In the genomic region with DNA sequence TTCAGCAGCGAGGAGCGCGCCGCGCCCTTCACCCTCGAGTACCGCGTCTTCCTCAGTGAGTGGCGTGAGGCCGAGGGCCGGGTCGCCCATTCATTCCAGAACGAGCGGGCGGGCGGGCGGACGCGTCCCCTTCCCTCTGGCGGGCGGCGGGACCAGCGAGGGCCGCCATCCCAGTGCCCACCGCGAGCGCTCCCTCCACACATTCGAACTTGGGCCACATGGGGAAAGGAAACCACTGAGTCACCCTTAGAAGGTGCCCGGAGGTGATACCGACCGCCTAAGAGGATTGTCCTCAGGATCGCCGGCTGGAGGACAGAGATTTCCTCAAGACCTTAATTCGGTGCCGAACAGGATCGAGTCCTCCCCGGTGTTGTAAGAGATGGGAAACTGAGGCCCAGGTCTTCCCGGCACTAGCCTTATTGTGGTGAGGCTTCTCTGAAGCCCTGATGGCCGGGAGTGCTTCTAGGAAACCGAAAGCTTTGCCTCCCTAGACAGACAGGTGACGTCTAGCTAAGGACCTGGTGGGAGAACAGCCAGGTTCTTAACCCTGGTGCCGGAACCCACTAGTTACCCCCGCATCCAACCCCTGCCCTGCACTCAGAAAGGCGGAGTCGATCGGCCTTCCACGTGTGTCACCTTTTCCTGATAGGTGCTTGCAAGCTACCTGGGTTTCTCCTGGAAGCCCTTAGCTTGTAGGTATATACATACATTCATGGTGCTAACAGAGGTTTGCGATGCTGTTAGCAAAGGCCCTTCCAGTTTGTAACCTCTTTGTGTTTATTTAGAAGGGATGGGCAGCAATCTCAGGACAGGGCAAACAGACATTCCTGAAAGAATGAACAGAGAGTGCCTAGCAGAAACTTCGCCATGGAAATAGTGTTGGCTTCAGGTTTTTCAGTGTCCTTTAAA, we compare ENCODE assay signal across 8 mouse cellular contexts. TPM values are rescaled to one million over a fixed set of nuclear protein-coding genes. Genes with fewer than 3 reads are reported as not detected.
DNase-seq lines count a peak whose midpoint lies in the region; ATAC-seq and TF ChIP-seq lines count a peak whose summit lies in the region.

No protein-coding gene starts in this region.

- H3K9ac ChIP-seq in forebrain, embryonic 16.5 days (replicated peaks; ENCODE audit: low read depth, low read length), result peak overlapping the region; percentile 83
- peak overlapping the region; percentile 87 for H3K9ac ChIP-seq in limb, embryonic 11.5 days (ENCODE audit: low read length)
- peak overlapping the region; percentile 74 for H3K9ac ChIP-seq in midbrain, postnatal 0 days (replicated peaks; ENCODE audit: low read length, poor library complexity, severe bottlenecking)

- H3K27ac ChIP-seq in forebrain, embryonic 16.5 days (ENCODE audit: low read length), result peak overlapping the region; percentile 67
- H3K27ac ChIP-seq in limb, embryonic 11.5 days (replicated peaks; ENCODE audit: low read depth, low read length), result peak overlapping the region; percentile 75; the same call in 1 of the 2 replicates
- peak overlapping the region; percentile 74 for H3K27ac ChIP-seq in midbrain, postnatal 0 days (ENCODE audit: low read depth, low read length)

- 0 out of 2 replicates have a peak, but pooled peaks cover 3% of the 10 kb centered on the region for H3K4me1 ChIP-seq in lung, adult 2 months (ENCODE audit: control insufficient read depth, insufficient read depth, low read length)
- peaks cover 11% of the 10 kb centered on the region for H3K4me1 ChIP-seq in forebrain, embryonic 16.5 days (replicated peaks; ENCODE audit: control insufficient read depth, insufficient read depth, low read length)
- H3K4me1 ChIP-seq in limb, embryonic 11.5 days (ENCODE audit: control insufficient read depth, insufficient read depth, low read length), result peaks cover 3% of the 10 kb centered on the region; the same call in 1 of the 2 replicates
- peaks cover 6% of the 10 kb centered on the region; the same call in 1 of the 2 replicates for H3K4me1 ChIP-seq in midbrain, postnatal 0 days (ENCODE audit: insufficient read depth, low read length)

- H3K4me3 ChIP-seq in lung, adult 2 months (replicated peaks; ENCODE audit: extremely low read depth, low read depth, low read length), result peak overlapping the region; percentile 69
- peak overlapping the region; percentile 80 for H3K4me3 ChIP-seq in forebrain, embryonic 16.5 days (replicated peaks; ENCODE audit: low read length)
- H3K4me3 ChIP-seq in limb, embryonic 11.5 days (ENCODE audit: low read depth, low read length), result peak overlapping the region; percentile 87
- peak overlapping the region; percentile 77 for H3K4me3 ChIP-seq in midbrain, postnatal 0 days (ENCODE audit: low read depth, low read length)

- H3K27me3 ChIP-seq in forebrain, embryonic 16.5 days (replicated peaks; ENCODE audit: control insufficient read depth, insufficient read depth, low read length), result no peaks in the 10 kb centered on the region
- H3K27me3 ChIP-seq in limb, embryonic 11.5 days (ENCODE audit: control insufficient read depth, insufficient read depth, low read length), result no peaks in the 10 kb centered on the region
- H3K27me3 ChIP-seq in midbrain, postnatal 0 days (ENCODE audit: insufficient read depth, low read length), result no peaks in the 10 kb centered on the region

- DNase-seq in lung, adult 2 months, result peak; percentile 36
- no peak for DNase-seq in lung, adult 18-20 months
- DNase-seq in adipocyte (ENCODE audit: low spot score), result peak; percentile 24
- peak; percentile 43 for DNase-seq in limb, embryonic 11.5 days (ENCODE audit: low spot score)
- peak; percentile 12 for DNase-seq in midbrain, postnatal 0 days (ENCODE audit: low spot score)
- DNase-seq in frontal cortex, postnatal 36 days (ENCODE audit: low spot score in 2 of 2), result no peak
- no peak for DNase-seq in gastrocnemius, postnatal 36 days

- no peaks in the 10 kb centered on the region for H3K9me3 ChIP-seq in forebrain, embryonic 16.5 days (ENCODE audit: control insufficient read depth, low read length)
- no peaks in the 10 kb centered on the region for H3K9me3 ChIP-seq in limb, embryonic 11.5 days (ENCODE audit: control insufficient read depth, low read length)
- H3K9me3 ChIP-seq in midbrain, postnatal 0 days (ENCODE audit: low read length), result no peaks in the 10 kb centered on the region

- ATAC-seq in forebrain, embryonic 16.5 days, result peak; percentile 62
- ATAC-seq in limb, embryonic 11.5 days (ENCODE audit: insufficient number of reproducible peaks, low FRiP score, low TSS enrichment, low read depth), result peak; percentile 11; the same call in 1 of the 2 replicates
- ATAC-seq in midbrain, postnatal 0 days (ENCODE audit: low FRiP score), result peak; percentile 1; the same call in 1 of the 2 replicates

- 0 out of 2 replicates have a peak, but pooled peaks cover 3% of the 10 kb centered on the region for H3K36me3 ChIP-seq in forebrain, embryonic 16.5 days (ENCODE audit: control insufficient read depth, insufficient read depth)
- no peaks in the 10 kb centered on the region; the same call in 1 of the 2 replicates for H3K36me3 ChIP-seq in limb, embryonic 11.5 days (ENCODE audit: control insufficient read depth, insufficient read depth, low read length)
- 0 out of 2 replicates have a peak, but pooled peaks cover 4% of the 10 kb centered on the region for H3K36me3 ChIP-seq in midbrain, postnatal 0 days (ENCODE audit: insufficient read depth, low read length)

- TF ChIP-seq CTCF in lung, adult 2 months (IDR thresholded peaks at IDR 0.05; ENCODE audit: insufficient read depth, low read length), result no peak
- TF ChIP-seq CTCF in midbrain, postnatal 0 days (IDR thresholded peaks at IDR 0.05), result no peak; the same call in 1 of the 2 replicates

- intact Hi-C loops in gastrocnemius, postnatal 36 days (cut with DNase I), result loop anchor here (5.0 kb wide), 1 partner anchor 177 kb away; no protein-coding TSS in a partner anchor

- 1% methylated on average over 49 of the region's 49 CpGs for WGBS in lung, adult 2 months
- WGBS in forebrain, embryonic 16.5 days, result 1% methylated on average over 48 of the region's 49 CpGs
- WGBS in limb, embryonic 11.5 days, result under 1% methylated on average over 41 of the region's 49 CpGs
- 2% methylated on average over 44 of the region's 49 CpGs for whole genome bisulfite sequencing in midbrain, postnatal 0 days

- H3K4me2 ChIP-seq in forebrain, embryonic 16.5 days (ENCODE audit: low read length), result peak overlapping the region; percentile 68
- H3K4me2 ChIP-seq in limb, embryonic 11.5 days (ENCODE audit: low read depth, severe bottlenecking), result peak overlapping the region; percentile 62
- peak overlapping the region; percentile 53 for H3K4me2 ChIP-seq in midbrain, postnatal 0 days (ENCODE audit: low read depth, low read length, poor library complexity, severe bottlenecking)

- TF ChIP-seq POLR2A in lung, adult 2 months (IDR thresholded peaks at IDR 0.05; ENCODE audit: borderline replicate concordance, extremely low read depth, low read depth, low read length), result no peak

RNA-seq across cellular contexts. Expression of gene Ppa1, which starts 0.6 kb away (rescaled TPM):
- polyA plus RNA-seq in lung, adult 2 months (2012; rRNA removed), result 12.0 and 12.8 TPM in 2 replicates
- 244 and 261 TPM in 2 replicates for polyA plus RNA-seq in forebrain, embryonic 16.5 days (2015; fragmentation: Nextera tagmentation; extraction: Ambion mirVana)
- polyA plus RNA-seq in limb, embryonic 11.5 days (2014; fragmentation: Nextera tagmentation; extraction: Ambion mirVana), result 314 and 321 TPM in 2 replicates
- 88.8 and 111 TPM in 2 replicates for total RNA-seq in midbrain, postnatal 0 days (2014; rRNA removed)
- polyA plus RNA-seq in midbrain, postnatal 0 days (2015; fragmentation: Nextera tagmentation; extraction: Ambion mirVana), result 172 and 184 TPM in 2 replicates
- total RNA-seq in gastrocnemius, postnatal 36 days (2021), result 10 to 100 TPM; 48.9 to 54.0 TPM

RNA-seq across cellular contexts. Expression of gene Sar1a, which starts 31.1 kb away (rescaled TPM):
- polyA plus RNA-seq in lung, adult 2 months (2012; rRNA removed), result 64.5 and 79.6 TPM in 2 replicates
- polyA plus RNA-seq in forebrain, embryonic 16.5 days (2015; fragmentation: Nextera tagmentation; extraction: Ambion mirVana), result 224 and 244 TPM in 2 replicates
- polyA plus RNA-seq in limb, embryonic 11.5 days (2014; fragmentation: Nextera tagmentation; extraction: Ambion mirVana), result 245 and 250 TPM in 2 replicates
- total RNA-seq in midbrain, postnatal 0 days (2014; rRNA removed), result 141 and 167 TPM in 2 replicates
- 192 and 197 TPM in 2 replicates for polyA plus RNA-seq in midbrain, postnatal 0 days (2015; fragmentation: Nextera tagmentation; extraction: Ambion mirVana)
- 100 to 1,000 TPM; 102 to 112 TPM for total RNA-seq in gastrocnemius, postnatal 36 days (2021)

RNA-seq across cellular contexts. Expression of gene Tysnd1, which starts 46.3 kb away (rescaled TPM):
- 50.2 and 69.7 TPM in 2 replicates for polyA plus RNA-seq in lung, adult 2 months (2012; rRNA removed)
- polyA plus RNA-seq in forebrain, embryonic 16.5 days (2015; fragmentation: Nextera tagmentation; extraction: Ambion mirVana), result 20.2 and 22.4 TPM in 2 replicates
- 36.3 and 36.6 TPM in 2 replicates for polyA plus RNA-seq in limb, embryonic 11.5 days (2014; fragmentation: Nextera tagmentation; extraction: Ambion mirVana)
- 59.9 and 76.1 TPM in 2 replicates for total RNA-seq in midbrain, postnatal 0 days (2014; rRNA removed)
- 28.5 and 28.8 TPM in 2 replicates for polyA plus RNA-seq in midbrain, postnatal 0 days (2015; fragmentation: Nextera tagmentation; extraction: Ambion mirVana)
- total RNA-seq in gastrocnemius, postnatal 36 days (2021), result 10 to 100 TPM in 1 of 2 experiments, 1 to 10 TPM in 1; 10.0 to 10.7 TPM

RNA-seq across cellular contexts. Expression of gene Npffr1, which starts 53.7 kb away (rescaled TPM):
- polyA plus RNA-seq in lung, adult 2 months (2012; rRNA removed), result 0.07 and 0.11 TPM in 2 replicates
- polyA plus RNA-seq in forebrain, embryonic 16.5 days (2015; fragmentation: Nextera tagmentation; extraction: Ambion mirVana), result 0.34 and 1.1 TPM in 2 replicates
- polyA plus RNA-seq in limb, embryonic 11.5 days (2014; fragmentation: Nextera tagmentation; extraction: Ambion mirVana), result not detected in 2 replicates
- 5.4 and 5.8 TPM in 2 replicates for total RNA-seq in midbrain, postnatal 0 days (2014; rRNA removed)
- polyA plus RNA-seq in midbrain, postnatal 0 days (2015; fragmentation: Nextera tagmentation; extraction: Ambion mirVana), result 3.2 and 3.4 TPM in 2 replicates
- total RNA-seq in gastrocnemius, postnatal 36 days (2021), result not detected

Comparison
In these comparisons a context has a peak if more than half of its experiments do, and no peak if none do; other contexts are left out.
1. DNase-seq: peak in lung, adult 2 months (single experiment), adipocyte (single experiment), limb, embryonic 11.5 days (single experiment) and midbrain, postnatal 0 days (single experiment); none in lung, adult 18-20 months (0 of 2), frontal cortex, postnatal 36 days (0 of 2) and gastrocnemius, postnatal 36 days (0 of 2).
2. ATAC-seq: peak in every context shown above with its lines; median percentile 62 in forebrain, embryonic 16.5 days; 11 in limb, embryonic 11.5 days; 1 in midbrain, postnatal 0 days.
3. RNA of gene Ppa1, which starts 0.6 kb away (polyA plus RNA-seq): 314 to 321 TPM in limb, embryonic 11.5 days, 244 to 261 TPM in forebrain, embryonic 16.5 days and 172 to 184 TPM in midbrain, postnatal 0 days; 12.0 to 12.8 TPM in lung, adult 2 months; every median in the first group is over 10 times any median in the second.
4. Peak in every context shown above with its lines, with median percentiles within 50 percentile points of each other: H3K4me3 ChIP-seq, H3K27ac ChIP-seq, H3K4me2 ChIP-seq and H3K9ac ChIP-seq.